Mouse (Mus musculus) macrophage (primary cell): ENCODE measurements at regions not wholly inside any gene's neighbourhood (a gene's known extent, or its start where the extent isn't known, plus 50 kb on each side); places are given as distances from the start of the nearest gene placed in this dataset.

Source experiments
- H3K27ac ChIP-seq: fragments of 350-480 bp; formaldehyde crosslinking; 2 replicates; pipeline ENCODE4 v1.9.0; 2021
- H3K36me3 ChIP-seq: fragments of 350-480 bp; formaldehyde crosslinking; 2 replicates; pipeline ENCODE4 v1.9.0; 2021; ENCODE audit errors: inconsistent target
- H3K4me3 ChIP-seq: fragments of 350-480 bp; formaldehyde crosslinking; 2 replicates; pipeline ENCODE4 v1.9.0; 2021; ENCODE audit errors: inconsistent target
- H3K79me2 ChIP-seq: fragments of 350-480 bp; formaldehyde crosslinking; 2 replicates; pipeline ENCODE4 v1.9.0; 2021; ENCODE audit errors: inconsistent target
- WGBS: methylation state at CpG from one replicate; pipeline ENCODE4 v1.1.7; 2026; ENCODE audit warnings: inconsistent platforms; ENCODE audit not compliant: missing documents; 5-methylcytosine and 5-hydroxymethylcytosine counted together

DNA sequence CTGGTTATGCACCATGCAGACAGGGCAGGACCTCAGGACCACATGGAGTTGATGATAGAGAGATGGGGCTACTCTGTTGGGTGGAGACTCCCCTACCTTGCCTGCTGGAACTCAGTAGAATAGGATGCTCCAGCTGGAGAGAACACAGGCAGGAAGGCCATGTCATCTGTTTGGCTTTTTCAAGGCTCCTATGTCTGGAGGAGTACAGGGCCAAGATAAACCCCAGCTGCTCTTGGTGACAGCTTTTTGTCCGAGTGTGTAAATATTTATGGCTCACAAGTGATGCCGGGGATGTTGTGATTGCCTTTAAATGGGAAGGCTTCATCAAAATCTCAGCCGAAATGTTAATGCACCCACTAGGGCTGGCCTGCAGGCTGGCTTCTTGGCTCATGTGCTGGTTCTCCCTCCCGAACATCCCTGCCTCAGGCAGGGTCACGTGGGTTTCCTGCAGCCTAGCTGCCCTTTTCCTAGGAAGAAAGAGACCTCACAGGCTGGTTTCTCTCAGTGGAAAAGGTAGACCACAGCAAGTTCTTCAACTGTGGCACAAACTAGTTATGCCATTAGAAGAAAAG is 411.7 kb downstream of the Fam19a5 start:
- 80% methylated on average over 5 of the region's 5 CpGs for WGBS
- H3K36me3 ChIP-seq = no peaks in the 10 kb centered on the region
- no peaks in the 10 kb centered on the region for H3K79me2 ChIP-seq
- H3K27ac ChIP-seq = no peak overlapping the region
- no peak overlapping the region for H3K4me3 ChIP-seq

- Histone ChIP-seq H3K79me2 (no peaks in the 10 kb centered on the region), H3K4me3 (no peak overlapping the region), H3K27ac (no peak overlapping the region), H3K36me3 (no peaks in the 10 kb centered on the region)
- 44% methylated on average over 1 of the region's 1 CpGs for WGBS
These were observed 414.8 kb downstream of the Fam19a5 start for GRCm38 (mm10) chr15:87958866-87959265.

- H3K4me3 ChIP-seq = no peak overlapping the region
- H3K27ac ChIP-seq = no peak overlapping the region
- no peaks in the 10 kb centered on the region for H3K36me3 ChIP-seq
- no peaks in the 10 kb centered on the region for H3K79me2 ChIP-seq
- 74% methylated on average over 6 of the region's 6 CpGs for WGBS
These were observed 428.5 kb downstream of the Fam19a5 start for GRCm38 (mm10) chr15:87972641-87973040.

- H3K79me2 ChIP-seq = no peaks in the 10 kb centered on the region
- no peaks in the 10 kb centered on the region for H3K36me3 ChIP-seq
- H3K27ac ChIP-seq = no peak overlapping the region
- 46% methylated on average over 5 of the region's 5 CpGs for WGBS
- H3K4me3 ChIP-seq = no peak overlapping the region
These were observed 443.4 kb downstream of the Fam19a5 start for GRCm38 (mm10) chr15:87987322-87987985.

GRCm38 (mm10) chr15:87994546-87994945 is 450.4 kb downstream of the Fam19a5 start:
- no peaks in the 10 kb centered on the region for H3K36me3 ChIP-seq
- no peak overlapping the region for H3K4me3 ChIP-seq
- no peak overlapping the region for H3K27ac ChIP-seq
- H3K79me2 ChIP-seq = no peaks in the 10 kb centered on the region
- 85% methylated on average over 8 of the region's 8 CpGs for WGBS

GRCm38 (mm10) chr15:88017076-88017475 is 473.0 kb downstream of the Fam19a5 start:
- Histone ChIP-seq H3K36me3 (no peaks in the 10 kb centered on the region), H3K79me2 (no peaks in the 10 kb centered on the region), H3K4me3 (no peak overlapping the region), H3K27ac (no peak overlapping the region)
- WGBS = 86% methylated on average over 5 of the region's 5 CpGs

- H3K79me2 ChIP-seq = no peaks in the 10 kb centered on the region
- 88% methylated on average over 11 of the region's 11 CpGs for WGBS
- H3K4me3 ChIP-seq = no peak overlapping the region
- no peaks in the 10 kb centered on the region for H3K36me3 ChIP-seq
- H3K27ac ChIP-seq = no peak overlapping the region
These were observed 488.7 kb downstream of the Fam19a5 start for GRCm38 (mm10) chr15:88032751-88033150.

DNA sequence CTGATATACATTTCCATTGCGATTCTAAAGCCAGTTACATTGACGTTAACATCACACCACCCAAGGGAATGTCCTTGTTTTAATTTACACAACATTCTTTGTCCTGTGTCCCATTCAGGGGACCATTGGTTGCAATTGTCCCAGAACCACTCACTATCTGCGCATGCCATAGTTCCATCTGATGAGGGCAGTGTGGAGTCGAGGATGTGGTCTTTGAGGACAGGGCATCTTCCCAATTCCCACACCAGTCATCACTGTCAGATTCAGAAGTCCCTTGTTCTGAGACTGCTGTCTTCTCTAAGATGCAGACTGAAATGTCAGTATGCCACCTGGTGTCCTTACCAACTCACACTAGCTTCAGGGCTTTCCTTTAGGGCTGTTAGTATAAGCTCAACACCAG is 489.6 kb downstream of the Fam19a5 start:
- H3K27ac ChIP-seq = no peak overlapping the region
- H3K79me2 ChIP-seq = no peaks in the 10 kb centered on the region
- H3K36me3 ChIP-seq = no peaks in the 10 kb centered on the region
- 86% methylated on average over 4 of the region's 4 CpGs for WGBS
- no peak overlapping the region for H3K4me3 ChIP-seq

GRCm38 (mm10) chr15:88035486-88035885 is 491.4 kb downstream of the Fam19a5 start:
- H3K36me3 ChIP-seq = no peaks in the 10 kb centered on the region
- no peak overlapping the region for H3K4me3 ChIP-seq
- no peak overlapping the region for H3K27ac ChIP-seq
- no peaks in the 10 kb centered on the region for H3K79me2 ChIP-seq
- WGBS = 51% methylated on average over 8 of the region's 8 CpGs

DNA sequence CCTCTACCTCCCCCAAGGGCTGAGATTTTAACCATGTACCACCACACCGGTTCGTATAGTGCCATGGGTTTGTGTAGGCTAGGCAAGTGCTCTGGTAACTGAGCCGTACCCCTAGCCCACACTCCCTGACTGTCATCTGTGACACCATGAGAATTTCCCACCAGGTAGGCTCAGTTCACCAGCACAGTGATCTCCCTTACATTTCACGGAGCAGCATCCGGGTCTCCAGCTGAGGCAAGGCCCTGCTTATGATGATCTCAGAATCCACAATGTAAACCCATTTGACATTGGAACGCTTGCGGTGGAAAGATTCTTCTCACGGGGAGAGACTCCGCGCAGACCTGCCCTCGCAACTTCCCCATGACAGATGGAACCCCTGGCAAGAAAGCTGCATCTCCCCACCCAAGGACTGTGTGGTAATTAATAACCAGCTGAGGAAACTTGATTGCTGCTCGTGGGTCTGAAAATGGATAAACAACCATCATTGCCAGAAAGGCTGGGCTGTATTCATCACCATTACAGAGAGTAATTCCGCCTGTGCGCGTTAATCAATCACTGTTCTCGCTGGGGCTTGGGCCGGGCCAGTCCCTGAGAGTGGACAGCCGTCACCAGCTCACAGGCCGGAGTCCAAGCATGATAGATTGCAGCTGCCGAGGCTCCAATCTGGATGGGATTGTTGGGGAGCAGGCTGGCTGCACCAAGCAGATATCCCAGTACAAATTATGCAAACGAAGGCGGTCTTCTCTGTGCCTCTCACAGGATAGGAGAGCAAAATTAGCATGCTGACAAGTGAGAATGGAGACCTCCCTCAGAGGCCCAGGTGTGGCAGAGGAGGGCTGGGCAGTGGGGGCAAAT is 492.3 kb downstream of the Fam19a5 start:
- no peaks in the 10 kb centered on the region for H3K79me2 ChIP-seq
- WGBS = 79% methylated on average over 22 of the region's 22 CpGs
- H3K36me3 ChIP-seq = no peaks in the 10 kb centered on the region
- H3K4me3 ChIP-seq = no peak overlapping the region
- no peak overlapping the region for H3K27ac ChIP-seq

DNA sequence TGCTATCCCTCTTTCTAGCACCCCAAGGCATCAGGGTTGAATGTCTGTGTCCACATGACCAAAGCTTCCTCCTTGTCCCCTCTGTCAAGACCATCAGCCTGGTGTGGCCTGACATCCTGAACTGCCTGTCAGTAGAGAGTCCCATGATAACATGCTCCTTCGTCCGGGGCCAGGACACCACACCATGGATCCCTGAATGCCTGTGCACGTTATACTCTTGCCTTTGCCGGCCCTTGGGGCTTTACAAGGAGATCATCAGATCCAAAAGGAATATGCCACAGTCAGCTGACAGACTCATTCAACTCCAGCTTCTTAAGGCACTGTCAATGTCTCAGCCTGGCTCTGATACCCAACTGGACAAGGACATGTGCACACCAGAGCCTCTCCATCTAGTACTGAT is 493.5 kb downstream of the Fam19a5 start:
- Histone ChIP-seq H3K36me3 (no peaks in the 10 kb centered on the region), H3K79me2 (no peaks in the 10 kb centered on the region), H3K4me3 (no peak overlapping the region), H3K27ac (no peak overlapping the region)
- 90% methylated on average over 4 of the region's 4 CpGs for WGBS

DNA sequence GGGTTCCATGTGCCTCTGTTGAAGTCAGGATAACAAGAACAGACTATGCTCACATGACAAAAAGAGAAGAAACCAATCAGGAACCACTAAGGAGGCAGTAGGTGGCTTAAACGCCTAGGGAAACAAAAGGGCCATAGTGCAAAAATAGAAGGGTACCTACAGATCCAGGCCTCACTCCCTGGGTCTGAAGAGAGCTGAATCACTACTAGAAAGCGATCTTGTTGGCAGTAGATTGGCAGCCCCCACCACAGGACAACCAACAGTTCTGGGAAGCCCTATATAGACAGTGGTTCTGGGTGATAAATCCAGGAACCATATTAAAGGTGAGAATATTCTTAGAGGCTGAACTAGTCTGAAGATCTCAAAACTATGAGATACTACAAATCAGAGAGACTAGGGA is 498.7 kb downstream of the Fam19a5 start:
- no peaks in the 10 kb centered on the region for H3K36me3 ChIP-seq
- H3K27ac ChIP-seq = no peak overlapping the region
- WGBS = 83% methylated on average over 2 of the region's 2 CpGs
- no peaks in the 10 kb centered on the region for H3K79me2 ChIP-seq
- H3K4me3 ChIP-seq = no peak overlapping the region

DNA sequence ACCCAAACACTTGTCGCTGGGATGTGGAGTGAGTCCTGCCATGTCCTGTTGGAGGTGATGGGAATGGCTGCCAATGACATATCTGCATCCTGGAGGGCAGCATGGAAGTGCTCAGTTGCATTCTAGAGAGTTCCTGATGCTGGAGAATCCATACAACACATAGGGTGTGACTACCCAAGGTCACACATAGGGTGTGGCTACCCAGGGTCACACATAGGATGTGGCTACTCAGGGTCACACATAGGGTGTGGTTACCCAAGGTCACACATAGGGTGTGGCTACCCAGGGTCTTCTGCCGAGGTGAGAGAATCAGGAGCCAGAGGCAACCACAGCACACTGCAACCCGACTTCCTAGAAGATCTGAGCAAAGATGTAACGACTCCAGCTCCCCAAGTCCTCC is 514.0 kb downstream of the Fam19a5 start:
- Histone ChIP-seq H3K27ac (no peak overlapping the region), H3K79me2 (no peaks in the 10 kb centered on the region), H3K36me3 (no peaks in the 10 kb centered on the region), H3K4me3 (no peak overlapping the region)
- WGBS = 70% methylated on average over 4 of the region's 4 CpGs

DNA sequence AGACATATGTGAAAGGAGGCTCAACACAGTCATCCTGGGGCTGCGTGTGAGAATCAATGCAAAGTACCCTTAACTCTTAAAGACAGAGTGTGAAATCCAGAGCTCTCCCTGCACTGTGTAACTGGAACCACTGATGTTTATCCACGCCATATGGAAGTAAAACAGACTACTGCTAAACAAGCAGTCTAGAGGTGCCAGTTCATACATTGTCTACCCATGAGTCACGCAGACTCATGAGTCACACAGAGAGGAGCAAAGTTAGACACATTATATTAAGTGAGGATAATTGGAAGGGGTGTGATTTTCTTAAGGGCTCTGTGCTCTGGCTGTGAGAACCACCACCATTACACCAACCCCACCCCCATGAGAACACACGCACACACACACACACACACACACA is 516.8 kb downstream of the Fam19a5 start:
- Histone ChIP-seq H3K27ac (no peak overlapping the region), H3K36me3 (no peaks in the 10 kb centered on the region), H3K4me3 (no peak overlapping the region), H3K79me2 (no peaks in the 10 kb centered on the region)
- 86% methylated on average over 4 of the region's 4 CpGs for WGBS

DNA sequence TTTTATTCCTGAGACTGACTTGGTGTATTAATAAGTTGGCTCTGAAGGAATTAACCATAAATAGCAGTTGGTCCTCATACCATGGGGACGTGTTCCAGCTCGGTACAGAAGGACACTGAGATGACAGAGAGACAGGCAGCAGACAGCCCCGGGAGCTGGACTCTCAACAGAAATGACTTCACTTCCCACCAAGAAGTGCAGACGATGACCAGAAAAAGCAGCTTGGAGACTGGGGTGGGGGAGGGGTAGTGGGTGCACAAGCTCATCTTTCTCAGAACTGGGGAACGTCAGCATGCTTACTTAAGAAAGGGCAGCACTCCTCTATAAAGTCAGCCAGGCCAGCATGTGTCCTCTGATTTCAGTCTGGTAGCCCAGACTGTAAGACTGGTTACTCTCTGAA is 518.9 kb downstream of the Fam19a5 start:
- WGBS = 68% methylated on average over 5 of the region's 5 CpGs
- H3K79me2 ChIP-seq = no peaks in the 10 kb centered on the region
- H3K36me3 ChIP-seq = no peaks in the 10 kb centered on the region
- H3K27ac ChIP-seq = no peak overlapping the region
- no peak overlapping the region for H3K4me3 ChIP-seq
